Mouse (Mus musculus): ENCODE measurements around the gene Myo16. TPM values are rescaled to one million over a fixed set of nuclear protein-coding genes. Genes with fewer than 3 reads are reported as not detected.
A peak's percentile ranks its signal among the peaks of the same experiment; 100 is the strongest.

Myo16 gene
- polyA plus RNA-seq, 1 experiment from 2014 or later, result 0.17 TPM

GRCm38 (mm10) chr8:10230746-10231369 lies 77.1 kb downstream of the Myo16 start:
- WGBS, result 53% methylated on average over 8 of the region's 8 CpGs
- H3K9me3 ChIP-seq (ENCODE audit: control insufficient read depth, low read length), result no peaks in the 10 kb centered on the region
- no peak overlapping the region for H3K9ac ChIP-seq (ENCODE audit: low read length)
- ATAC-seq (ENCODE audit: insufficient number of reproducible peaks, low FRiP score, low TSS enrichment, low read depth) (no peak), DNase-seq (ENCODE audit: low spot score) (peak; percentile 62)
- no peaks in the 10 kb centered on the region for H3K27me3 ChIP-seq (ENCODE audit: control insufficient read depth, insufficient read depth, low read length)
- H3K27ac ChIP-seq (replicated peaks; ENCODE audit: low read depth, low read length), result no peak overlapping the region
- no peak overlapping the region for H3K4me2 ChIP-seq (ENCODE audit: low read depth, severe bottlenecking)
- H3K4me3 ChIP-seq (ENCODE audit: low read depth, low read length), result no peak overlapping the region
- H3K4me1 ChIP-seq (ENCODE audit: control insufficient read depth, insufficient read depth, low read length), result no peaks in the 10 kb centered on the region
- H3K36me3 ChIP-seq (ENCODE audit: control insufficient read depth, insufficient read depth, low read length), result no peaks in the 10 kb centered on the region

GRCm38 (mm10) chr8:10234516-10234915 lies 80.8 kb downstream of the Myo16 start:
- H3K36me3 ChIP-seq (ENCODE audit: control insufficient read depth, insufficient read depth, low read length), result no peaks in the 10 kb centered on the region
- H3K27me3 ChIP-seq (ENCODE audit: control insufficient read depth, insufficient read depth, low read length), result no peaks in the 10 kb centered on the region
- H3K27ac ChIP-seq (replicated peaks; ENCODE audit: low read depth, low read length), result no peak overlapping the region
- ATAC-seq (ENCODE audit: insufficient number of reproducible peaks, low FRiP score, low TSS enrichment, low read depth), result no peak
- no peaks in the 10 kb centered on the region for H3K9me3 ChIP-seq (ENCODE audit: control insufficient read depth, low read length)
- H3K4me2 ChIP-seq (ENCODE audit: low read depth, severe bottlenecking), result no peak overlapping the region
- no peaks in the 10 kb centered on the region for H3K4me1 ChIP-seq (ENCODE audit: control insufficient read depth, insufficient read depth, low read length)
- no peak overlapping the region for H3K4me3 ChIP-seq (ENCODE audit: low read depth, low read length)
- no peak for DNase-seq (ENCODE audit: low spot score)
- WGBS, result 89% methylated on average over 2 of the region's 2 CpGs
- H3K9ac ChIP-seq (ENCODE audit: low read length), result no peak overlapping the region

GRCm38 (mm10) chr8:10243344-10243743 lies 89.6 kb downstream of the Myo16 start:
- Histone ChIP-seq H3K36me3 (ENCODE audit: control insufficient read depth, insufficient read depth, low read length) (no peaks in the 10 kb centered on the region), H3K9me3 (ENCODE audit: control insufficient read depth, low read length) (no peaks in the 10 kb centered on the region), H3K9ac (ENCODE audit: low read length) (no peak overlapping the region), H3K27me3 (ENCODE audit: control insufficient read depth, insufficient read depth, low read length) (0 out of 2 replicates have a peak, but pooled peaks cover 2% of the 10 kb centered on the region), H3K27ac (replicated peaks; ENCODE audit: low read depth, low read length) (no peak overlapping the region), H3K4me3 (ENCODE audit: low read depth, low read length) (no peak overlapping the region), H3K4me1 (ENCODE audit: control insufficient read depth, insufficient read depth, low read length) (no peaks in the 10 kb centered on the region), H3K4me2 (ENCODE audit: low read depth, severe bottlenecking) (no peak overlapping the region)
- ATAC-seq (ENCODE audit: insufficient number of reproducible peaks, low FRiP score, low TSS enrichment, low read depth) (no peak), DNase-seq (ENCODE audit: low spot score) (no peak)
- WGBS, result 72% methylated on average over 3 of the region's 3 CpGs

GRCm38 (mm10) chr8:10249156-10249555 lies 95.4 kb downstream of the Myo16 start:
- Histone ChIP-seq H3K36me3 (ENCODE audit: control insufficient read depth, insufficient read depth, low read length) (no peaks in the 10 kb centered on the region), H3K27ac (replicated peaks; ENCODE audit: low read depth, low read length) (no peak overlapping the region), H3K4me1 (ENCODE audit: control insufficient read depth, insufficient read depth, low read length) (peaks cover 2% of the 10 kb centered on the region; the same call in 1 of the 2 replicates), H3K27me3 (ENCODE audit: control insufficient read depth, insufficient read depth, low read length) (0 out of 2 replicates have a peak, but pooled peaks cover 2% of the 10 kb centered on the region), H3K4me2 (ENCODE audit: low read depth, severe bottlenecking) (peak overlapping the region; percentile 30), H3K9ac (ENCODE audit: low read length) (no peak overlapping the region), H3K9me3 (ENCODE audit: control insufficient read depth, low read length) (no peaks in the 10 kb centered on the region), H3K4me3 (ENCODE audit: low read depth, low read length) (no peak overlapping the region)
- peak; percentile 77 for ATAC-seq (ENCODE audit: insufficient number of reproducible peaks, low FRiP score, low TSS enrichment, low read depth)
- 2% methylated on average over 15 of the region's 15 CpGs for WGBS
- peak; percentile 66 for DNase-seq (ENCODE audit: low spot score)

DNA sequence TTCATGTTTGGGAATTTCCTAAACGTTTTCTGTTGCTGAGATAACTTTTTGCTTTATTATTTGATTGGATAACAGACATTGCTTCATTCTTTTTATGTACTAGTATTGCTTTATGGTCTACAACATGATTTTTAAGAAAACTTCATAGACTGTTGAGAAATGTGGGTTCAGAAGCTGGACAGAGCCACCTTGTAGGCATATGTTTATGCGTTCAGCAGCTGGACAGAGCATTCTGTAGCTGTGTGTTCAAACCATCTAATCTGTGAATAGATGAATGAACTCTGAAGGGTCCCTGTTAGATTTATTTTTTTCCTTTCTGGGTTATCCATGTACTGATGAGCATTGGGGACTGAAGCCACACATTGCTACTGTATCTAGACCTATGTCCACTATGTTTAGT lies 102.0 kb downstream of the Myo16 start:
- Histone ChIP-seq H3K9me3 (ENCODE audit: control insufficient read depth, low read length) (no peaks in the 10 kb centered on the region), H3K27me3 (ENCODE audit: control insufficient read depth, insufficient read depth, low read length) (no peaks in the 10 kb centered on the region), H3K9ac (ENCODE audit: low read length) (no peak overlapping the region), H3K4me1 (ENCODE audit: control insufficient read depth, insufficient read depth, low read length) (no peaks in the 10 kb centered on the region), H3K27ac (replicated peaks; ENCODE audit: low read depth, low read length) (no peak overlapping the region), H3K4me2 (ENCODE audit: low read depth, severe bottlenecking) (no peak overlapping the region), H3K36me3 (ENCODE audit: control insufficient read depth, insufficient read depth, low read length) (no peaks in the 10 kb centered on the region), H3K4me3 (ENCODE audit: low read depth, low read length) (no peak overlapping the region)
- peak; percentile 47 for DNase-seq (ENCODE audit: low spot score)
- no peak for ATAC-seq (ENCODE audit: insufficient number of reproducible peaks, low FRiP score, low TSS enrichment, low read depth)
- 73% methylated on average over 2 of the region's 2 CpGs for WGBS

DNA sequence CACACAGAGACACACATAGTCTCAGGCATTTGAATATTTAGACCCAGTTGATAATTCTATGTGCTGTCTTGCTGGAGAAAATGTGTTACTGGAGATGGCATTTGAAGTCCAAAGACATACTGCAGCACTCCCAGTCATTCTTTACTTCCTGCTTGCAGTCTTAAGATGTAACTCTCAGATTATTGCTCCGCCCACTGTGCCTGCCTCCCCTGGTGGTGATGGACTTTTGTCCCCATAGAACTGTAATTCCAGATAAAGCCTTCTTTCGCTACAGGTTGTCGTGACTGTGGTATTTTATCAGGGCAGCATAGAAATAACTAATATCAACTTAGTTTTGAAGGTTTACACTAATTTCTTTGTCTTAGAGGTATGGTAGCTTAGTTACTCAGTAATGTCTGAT lies 102.9 kb downstream of the Myo16 start:
- H3K36me3 ChIP-seq (ENCODE audit: control insufficient read depth, insufficient read depth, low read length), result no peaks in the 10 kb centered on the region
- DNase-seq (ENCODE audit: low spot score) (no peak), ATAC-seq (ENCODE audit: insufficient number of reproducible peaks, low FRiP score, low TSS enrichment, low read depth) (no peak)
- H3K9me3 ChIP-seq (ENCODE audit: control insufficient read depth, low read length), result no peaks in the 10 kb centered on the region
- no peak overlapping the region for H3K4me3 ChIP-seq (ENCODE audit: low read depth, low read length)
- no peak overlapping the region for H3K27ac ChIP-seq (replicated peaks; ENCODE audit: low read depth, low read length)
- no peaks in the 10 kb centered on the region for H3K27me3 ChIP-seq (ENCODE audit: control insufficient read depth, insufficient read depth, low read length)
- H3K4me1 ChIP-seq (ENCODE audit: control insufficient read depth, insufficient read depth, low read length), result no peaks in the 10 kb centered on the region
- no peak overlapping the region for H3K4me2 ChIP-seq (ENCODE audit: low read depth, severe bottlenecking)
- no peak overlapping the region for H3K9ac ChIP-seq (ENCODE audit: low read length)
- WGBS, result 84% methylated on average over 3 of the region's 3 CpGs

GRCm38 (mm10) chr8:10270094-10270493 lies 116.4 kb downstream of the Myo16 start:
- Histone ChIP-seq H3K36me3 (ENCODE audit: control insufficient read depth, insufficient read depth, low read length) (no peaks in the 10 kb centered on the region), H3K27ac (replicated peaks; ENCODE audit: low read depth, low read length) (no peak overlapping the region), H3K27me3 (ENCODE audit: control insufficient read depth, insufficient read depth, low read length) (no peaks in the 10 kb centered on the region), H3K4me3 (ENCODE audit: low read depth, low read length) (no peak overlapping the region), H3K9me3 (ENCODE audit: control insufficient read depth, low read length) (no peaks in the 10 kb centered on the region), H3K4me2 (ENCODE audit: low read depth, severe bottlenecking) (no peak overlapping the region), H3K9ac (ENCODE audit: low read length) (no peak overlapping the region), H3K4me1 (ENCODE audit: control insufficient read depth, insufficient read depth, low read length) (no peaks in the 10 kb centered on the region)
- no peak for ATAC-seq (ENCODE audit: insufficient number of reproducible peaks, low FRiP score, low TSS enrichment, low read depth)
- 83% methylated on average over 4 of the region's 4 CpGs for WGBS
- no peak for DNase-seq (ENCODE audit: low spot score)

DNA sequence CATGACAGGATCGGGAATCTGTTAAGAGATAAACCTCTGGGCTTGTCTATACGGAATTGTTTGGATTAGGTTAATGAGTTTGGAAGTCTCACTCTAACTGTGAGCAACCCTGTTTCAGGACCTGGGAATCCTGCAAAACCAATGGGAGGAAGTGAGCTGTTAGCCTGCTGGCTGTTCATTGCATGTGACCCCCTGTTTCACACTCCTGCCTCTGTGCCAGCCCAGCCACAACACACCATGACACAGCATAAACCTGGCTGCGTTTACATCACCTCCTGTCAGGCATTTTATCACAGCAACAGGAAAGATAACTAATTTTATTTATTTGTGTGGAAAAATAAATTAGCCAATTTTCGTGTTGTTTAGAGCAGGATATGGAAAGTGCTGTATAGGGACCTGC lies 138.9 kb downstream of the Myo16 start:
- Histone ChIP-seq H3K4me1 (ENCODE audit: control insufficient read depth, insufficient read depth, low read length) (no peaks in the 10 kb centered on the region), H3K4me3 (ENCODE audit: low read depth, low read length) (no peak overlapping the region), H3K9ac (ENCODE audit: low read length) (no peak overlapping the region), H3K36me3 (ENCODE audit: control insufficient read depth, insufficient read depth, low read length) (no peaks in the 10 kb centered on the region), H3K27me3 (ENCODE audit: control insufficient read depth, insufficient read depth, low read length) (no peaks in the 10 kb centered on the region), H3K4me2 (ENCODE audit: low read depth, severe bottlenecking) (no peak overlapping the region), H3K27ac (replicated peaks; ENCODE audit: low read depth, low read length) (no peak overlapping the region), H3K9me3 (ENCODE audit: control insufficient read depth, low read length) (no peaks in the 10 kb centered on the region)
- no peak for ATAC-seq (ENCODE audit: insufficient number of reproducible peaks, low FRiP score, low TSS enrichment, low read depth)
- 64% methylated on average over 4 of the region's 4 CpGs for WGBS
- no peak for DNase-seq (ENCODE audit: low spot score)

GRCm38 (mm10) chr8:10300797-10301196 lies 147.1 kb downstream of the Myo16 start:
- no peak overlapping the region for H3K9ac ChIP-seq (ENCODE audit: low read length)
- H3K9me3 ChIP-seq (ENCODE audit: control insufficient read depth, low read length), result no peaks in the 10 kb centered on the region
- H3K27ac ChIP-seq (replicated peaks; ENCODE audit: low read depth, low read length), result no peak overlapping the region
- H3K4me3 ChIP-seq (ENCODE audit: low read depth, low read length), result no peak overlapping the region
- H3K27me3 ChIP-seq (ENCODE audit: control insufficient read depth, insufficient read depth, low read length), result no peaks in the 10 kb centered on the region
- no peak for ATAC-seq (ENCODE audit: insufficient number of reproducible peaks, low FRiP score, low TSS enrichment, low read depth)
- DNase-seq (ENCODE audit: low spot score), result no peak
- WGBS, result 53% methylated on average over 3 of the region's 3 CpGs
- H3K4me1 ChIP-seq (ENCODE audit: control insufficient read depth, insufficient read depth, low read length), result no peaks in the 10 kb centered on the region
- no peaks in the 10 kb centered on the region for H3K36me3 ChIP-seq (ENCODE audit: control insufficient read depth, insufficient read depth, low read length)
- no peak overlapping the region for H3K4me2 ChIP-seq (ENCODE audit: low read depth, severe bottlenecking)

Measured in limb, embryonic 11.5 days (tissue).